Mouse (Mus musculus) hindlimb bud, embryonic 11.5 days (tissue): ENCODE results near the gene Ruvbl2.

ENCODE experiments used
- DNase-seq: peaks from one replicate; pipeline ENCODE4 v3.0.0-alpha.2; 2012; ENCODE audit warnings: low read depth, low spot score; ENCODE audit errors: extremely low spot score

The Ruvbl2 gene

GRCm38 (mm10) chr7:45434203-45435015, 3.5 kb downstream of the Ruvbl2 start, which contains the start of gene Gys1:
Gene Gys1 (plus strand): TSS chr7:45434844.
- peak; percentile 99 for DNase-seq

GRCm38 (mm10) chr7:45433835-45434202, 4.1 kb downstream of the Ruvbl2 start:
- DNase-seq, result no peak

GRCm38 (mm10) chr7:45426556-45426955, 11.3 kb downstream of the Ruvbl2 start:
- no peak for DNase-seq

GRCm38 (mm10) chr7:45421194-45421593, 16.7 kb downstream of the Ruvbl2 start:
- no peak for DNase-seq

- no peak for DNase-seq
These were observed 17.3 kb downstream of the Ruvbl2 start, which contains the start of gene Lhb for GRCm38 (mm10) chr7:45420615-45420919. Gene Lhb (plus strand): TSS chr7:45420820.

- DNase-seq, result no peak
These were observed 17.9 kb downstream of the Ruvbl2 start for GRCm38 (mm10) chr7:45419859-45420614.

- no peak for DNase-seq
These were observed 19.9 kb downstream of the Ruvbl2 start for GRCm38 (mm10) chr7:45417962-45418492.

GRCm38 (mm10) chr7:45415636-45416035, 22.3 kb downstream of the Ruvbl2 start:
- no peak for DNase-seq

- no peak for DNase-seq
These were observed 23.1 kb downstream of the Ruvbl2 start for GRCm38 (mm10) chr7:45414740-45415224.

- DNase-seq, result no peak
These were observed 23.8 kb downstream of the Ruvbl2 start for GRCm38 (mm10) chr7:45413864-45414739.

- no peak for DNase-seq
These were observed 24.6 kb downstream of the Ruvbl2 start, which contains the start of gene Ntf5 for GRCm38 (mm10) chr7:45413113-45413863. Gene Ntf5 (plus strand): TSS chr7:45413695.

- no peak for DNase-seq
These were observed 25.5 kb downstream of the Ruvbl2 start for GRCm38 (mm10) chr7:45412421-45412820.

GRCm38 (mm10) chr7:45409497-45410163, 28.3 kb downstream of the Ruvbl2 start:
- no peak for DNase-seq

- DNase-seq, result no peak
These were observed 28.9 kb downstream of the Ruvbl2 start for GRCm38 (mm10) chr7:45408949-45409348.

- no peak for DNase-seq
These were observed 29.5 kb downstream of the Ruvbl2 start for GRCm38 (mm10) chr7:45408351-45408750.

GRCm38 (mm10) chr7:45407836-45408235, 30.1 kb downstream of the Ruvbl2 start:
- DNase-seq, result no peak

GRCm38 (mm10) chr7:45406157-45407156, 31.4 kb downstream of the Ruvbl2 start:
- DNase-seq, result no peak
